Mouse (Mus musculus) erythroblast, embryonic 14.5 days (primary cell): ENCODE data around the gene Dlg2.

ENCODE experiments used
- GATA1 ChIP-seq: IDR thresholded peaks from 2 replicates; pipeline ENCODE4 v1.6.1; 2012; ENCODE audit warnings: low read length, inconsistent platforms, mixed read lengths
- TAL1 ChIP-seq: IDR thresholded peaks from 3 replicates; pipeline ENCODE4 v1.6.1; 2012; ENCODE audit warnings: low read length, inconsistent platforms, mixed read lengths

DNA sequence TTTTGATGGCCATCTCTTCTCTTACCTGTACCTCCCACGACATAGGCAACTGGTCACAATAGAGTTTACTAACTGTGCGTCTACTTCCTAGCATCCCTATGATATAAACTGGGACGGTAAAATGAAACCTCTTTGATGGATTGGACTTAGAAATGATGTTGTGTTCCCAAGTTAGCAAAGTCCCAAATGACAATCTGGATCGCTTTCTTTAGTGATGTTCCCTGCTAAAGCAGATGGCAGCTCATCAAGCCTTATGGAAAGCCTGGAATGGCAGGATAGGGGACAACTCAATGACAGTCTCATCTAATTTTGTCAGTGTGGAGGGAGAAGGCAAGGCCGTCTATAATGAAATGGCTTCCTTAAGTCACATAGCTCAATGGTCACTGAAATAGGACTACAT is 472.7 kb downstream of the Dlg2 start:
- TF ChIP-seq TAL1 (no peak), GATA1 (no peak)
